Mouse (Mus musculus) erythroblast, embryonic 14.5 days (primary cell): ENCODE measurements around the gene Bcl10.

ENCODE experiments used
- GATA1 ChIP-seq: IDR thresholded peaks from 2 replicates; pipeline ENCODE4 v1.6.1; 2012; ENCODE audit warnings: low read length, inconsistent platforms, mixed read lengths
- TAL1 ChIP-seq: IDR thresholded peaks from 3 replicates; pipeline ENCODE4 v1.6.1; 2012; ENCODE audit warnings: low read length, inconsistent platforms, mixed read lengths

DNA sequence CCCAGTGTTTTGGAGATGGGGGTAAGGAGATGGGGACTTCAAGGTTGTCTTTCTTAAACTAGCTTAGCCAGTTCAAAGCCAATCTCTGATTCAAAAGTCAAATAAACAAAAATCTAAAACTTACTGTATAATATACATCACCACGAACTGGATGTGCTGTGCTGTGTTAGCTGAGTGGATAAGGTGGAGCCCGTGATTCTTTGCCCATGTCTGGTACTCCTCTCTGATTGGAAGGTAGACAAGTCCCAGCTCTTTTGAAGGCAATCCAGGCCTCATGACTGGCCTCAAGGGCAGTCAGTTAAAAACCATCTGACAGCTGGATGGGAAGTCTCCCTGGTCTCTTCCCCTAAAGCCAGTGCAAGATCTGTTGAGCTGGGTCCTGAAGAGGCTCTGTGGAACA, 30.8 kb downstream of the Bcl10 start:
- TF ChIP-seq GATA1 (no peak), TAL1 (no peak)
